Mouse (Mus musculus): ENCODE data around the gene Cyld.

DNA sequence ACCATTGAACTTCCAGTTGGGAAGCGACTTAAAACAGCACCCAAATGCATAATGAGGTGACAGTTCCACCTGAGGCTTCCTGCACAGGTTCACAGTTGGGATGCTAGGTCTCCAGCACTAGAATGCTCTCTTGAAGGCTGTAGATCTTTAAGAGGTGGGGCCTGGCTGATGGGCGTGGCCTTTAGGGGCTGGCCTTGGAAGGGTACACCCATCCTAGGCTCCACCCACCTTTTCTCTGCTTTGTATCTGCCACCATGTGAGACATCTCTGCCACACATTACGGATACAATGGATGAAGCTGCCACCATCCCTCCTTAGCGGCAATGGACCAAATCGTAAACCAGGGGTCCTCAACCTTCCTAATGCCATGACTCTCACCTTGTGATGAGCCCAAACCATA lies 99.1 kb downstream of the Cyld start:
- TF ChIP-seq POLR2A (IDR thresholded peaks at IDR 0.05; ENCODE audit: control insufficient read depth, extremely low read depth, insufficient read depth, low read length, poor library complexity) (no peak), CTCF (IDR thresholded peaks at IDR 0.05; ENCODE audit: borderline replicate concordance, control insufficient read depth, extremely low read depth, insufficient read depth, low read length, poor library complexity) (no peak)

All from thymus, adult 2 months (tissue).